Mouse (Mus musculus): Measurements from ENCODE around the gene Pcnx3.

Pcnx3 gene

GRCm38 (mm10) chr19:5680432-5680831, 8.3 kb downstream of the Pcnx3 start:
- no peak for DNase-seq (ENCODE audit: low spot score)

GRCm38 (mm10) chr19:5668372-5668771, 20.3 kb downstream of the Pcnx3 start:
- DNase-seq (ENCODE audit: low spot score) = no peak

DNA sequence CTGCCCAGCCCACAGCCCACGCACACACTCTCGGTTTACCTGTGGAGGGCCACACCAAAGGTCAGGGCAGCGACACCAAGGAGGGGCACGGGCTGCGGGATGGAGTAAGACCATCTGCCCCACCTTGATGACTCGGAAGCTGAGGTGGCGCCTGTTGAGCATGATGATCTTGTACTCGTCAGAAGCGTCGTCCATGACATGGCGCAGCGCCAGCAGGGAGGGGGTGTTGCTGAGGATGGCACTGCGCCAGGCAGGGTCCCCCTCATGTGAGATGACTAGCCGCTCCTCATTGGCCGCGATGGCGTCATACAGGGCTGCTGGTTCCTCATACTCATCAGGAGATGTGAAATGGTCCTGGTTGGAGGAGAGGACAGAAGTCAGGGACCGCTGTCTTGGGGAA, 22.3 kb downstream of the Pcnx3 start:
- DNase-seq (ENCODE audit: low spot score) = no peak

DNA sequence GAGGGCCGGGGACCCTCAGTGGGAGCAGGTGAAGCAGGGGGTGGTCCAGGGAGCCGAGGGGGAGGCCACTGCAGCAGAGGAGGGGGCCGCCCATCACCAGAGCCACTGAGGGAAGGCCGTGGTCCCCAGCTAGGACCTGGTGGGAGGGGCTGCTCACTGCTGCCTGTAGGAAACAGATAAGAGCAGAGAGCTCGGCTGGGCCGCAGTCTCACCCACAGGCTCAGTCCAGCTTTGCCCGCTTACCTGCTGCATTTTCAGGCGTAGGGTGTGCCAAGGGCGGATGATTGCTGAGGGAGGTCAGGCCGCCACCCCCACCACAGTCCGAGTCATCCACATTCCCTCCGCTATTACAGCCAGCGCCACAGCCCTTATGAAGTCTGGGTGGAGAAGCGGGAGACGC, 23.2 kb downstream of the Pcnx3 start:
- DNase-seq (ENCODE audit: low spot score) = no peak

- DNase-seq (ENCODE audit: low spot score) = no peak
These were observed 23.9 kb downstream of the Pcnx3 start for GRCm38 (mm10) chr19:5664669-5665257.

DNA sequence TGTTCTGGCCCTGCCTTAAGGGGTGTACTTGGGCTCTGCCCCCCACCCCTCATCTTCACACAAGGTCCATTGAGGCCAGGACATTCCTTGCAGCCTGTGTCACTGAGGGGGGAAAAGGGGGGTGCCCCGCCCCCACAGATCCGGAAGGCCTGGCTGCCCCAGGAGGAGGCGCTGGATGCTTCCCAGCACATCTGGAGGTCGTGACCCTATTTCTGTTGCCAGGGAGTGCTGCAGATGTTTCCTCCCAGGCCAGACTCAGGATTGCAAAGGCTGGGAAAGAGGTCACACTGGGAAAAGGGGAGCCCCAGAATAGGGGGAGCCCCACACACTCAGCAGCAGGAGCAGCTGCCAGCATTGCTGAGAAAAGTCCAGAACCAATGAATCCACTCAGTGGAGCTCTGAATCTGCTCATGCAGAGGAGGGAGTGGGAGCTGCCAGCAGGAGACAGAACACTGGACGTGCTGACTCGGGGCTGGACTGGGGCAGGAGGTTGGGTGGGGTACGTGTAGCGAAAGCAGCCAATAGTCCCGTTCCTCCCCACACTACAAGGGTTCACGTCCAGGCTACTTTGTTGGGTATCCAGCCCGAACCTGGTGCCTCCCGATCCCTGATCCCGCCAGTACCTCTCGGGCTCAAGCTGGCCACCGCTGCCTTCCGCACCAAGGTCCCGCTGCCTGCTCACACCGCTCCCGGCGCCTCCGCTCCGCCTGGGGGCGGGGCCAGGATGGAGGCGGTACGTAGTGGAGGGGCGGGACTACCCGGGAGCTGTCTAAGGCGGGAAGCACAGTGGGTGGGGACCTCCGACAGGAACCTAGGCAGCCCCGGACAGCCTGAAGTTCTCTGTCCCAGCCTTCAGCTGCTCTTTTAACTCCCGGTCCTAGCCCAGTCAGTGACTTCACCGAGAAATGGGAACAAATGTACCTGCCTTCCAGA, 25.5 kb downstream of the Pcnx3 start, which contains the start of gene Sipa1:
Gene Sipa1, minus strand, starts transcription at position 727 of the 933 bp plus-strand sequence.
- peak; percentile 82 for DNase-seq (ENCODE audit: low spot score)

GRCm38 (mm10) chr19:5662310-5662709, 26.4 kb downstream of the Pcnx3 start:
- no peak for DNase-seq (ENCODE audit: low spot score)

- peak; percentile 54 for DNase-seq (ENCODE audit: low spot score)
These were observed 27.6 kb downstream of the Pcnx3 start for GRCm38 (mm10) chr19:5660942-5661751.

DNA sequence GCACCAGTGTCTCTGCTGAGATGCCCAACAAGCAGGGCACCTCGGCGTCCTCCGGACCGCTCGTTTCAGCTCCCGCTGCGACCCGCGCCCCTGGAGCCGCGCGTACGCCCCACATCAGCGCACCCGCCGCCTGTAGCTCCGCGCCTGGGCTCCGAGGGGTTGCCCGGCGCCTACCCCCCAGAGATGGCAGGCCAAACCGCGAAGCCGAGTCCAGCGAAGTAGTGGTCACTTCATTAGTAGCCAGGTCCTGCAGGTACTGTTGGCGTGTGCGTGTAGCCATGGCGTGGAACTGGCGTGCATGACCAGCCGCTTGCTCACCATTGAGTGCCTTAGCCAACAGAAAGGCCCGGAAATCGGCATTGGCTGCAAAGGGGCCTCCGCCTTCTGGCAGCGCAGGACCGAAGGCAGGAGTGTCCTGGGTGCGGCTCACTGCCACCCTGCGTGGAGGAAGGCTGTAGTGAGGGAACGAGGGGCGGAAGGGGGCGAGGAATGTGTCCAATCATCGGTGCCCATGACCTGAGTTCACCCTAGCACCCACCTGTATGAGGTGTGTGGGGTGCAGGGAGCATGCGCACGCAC, 33.9 kb downstream of the Pcnx3 start:
- no peak for DNase-seq (ENCODE audit: low spot score)

- no peak for DNase-seq (ENCODE audit: low spot score)
These were observed 34.6 kb downstream of the Pcnx3 start for GRCm38 (mm10) chr19:5653969-5654719.

- no peak for DNase-seq (ENCODE audit: low spot score)
These were observed 36.1 kb downstream of the Pcnx3 start for GRCm38 (mm10) chr19:5652570-5652969.

DNA sequence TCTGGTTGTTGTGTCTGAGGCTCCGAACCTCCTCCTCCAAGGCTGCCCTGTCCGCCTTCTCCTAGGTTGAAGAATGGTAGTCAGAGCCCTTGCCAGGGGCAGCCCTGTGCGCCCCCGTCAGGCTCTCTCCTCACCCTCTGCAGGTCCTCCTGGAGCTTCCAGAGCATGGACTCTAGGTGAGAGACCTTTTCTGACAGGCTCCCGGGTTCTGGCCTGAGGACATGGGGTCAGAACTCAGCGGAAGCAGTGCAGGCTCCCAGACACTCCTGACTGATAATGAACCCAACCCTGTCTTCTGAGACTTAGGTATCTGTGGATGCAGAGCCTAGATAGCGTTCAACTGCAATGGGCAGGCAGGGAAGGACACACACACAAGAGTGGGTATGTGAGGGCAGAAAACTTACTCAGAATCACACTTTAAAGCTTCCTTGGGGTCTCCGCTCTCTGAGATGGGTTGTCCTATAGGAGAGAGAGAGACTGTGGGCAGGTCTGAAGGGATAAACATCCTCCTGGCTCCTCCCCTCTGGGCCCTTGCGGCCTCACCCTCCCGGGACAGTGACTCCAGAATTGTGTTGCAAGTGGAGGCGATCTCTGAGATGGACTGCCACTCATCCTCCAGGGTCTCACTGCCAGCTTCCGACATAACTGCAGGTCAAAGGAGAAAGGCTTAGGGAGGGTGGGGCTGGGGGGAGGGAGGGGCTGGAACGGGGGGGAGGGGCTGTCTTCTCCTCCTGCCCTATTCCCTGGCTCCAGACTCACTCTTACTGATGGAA, 37.0 kb downstream of the Pcnx3 start:
- no peak for DNase-seq (ENCODE audit: low spot score)

DNA sequence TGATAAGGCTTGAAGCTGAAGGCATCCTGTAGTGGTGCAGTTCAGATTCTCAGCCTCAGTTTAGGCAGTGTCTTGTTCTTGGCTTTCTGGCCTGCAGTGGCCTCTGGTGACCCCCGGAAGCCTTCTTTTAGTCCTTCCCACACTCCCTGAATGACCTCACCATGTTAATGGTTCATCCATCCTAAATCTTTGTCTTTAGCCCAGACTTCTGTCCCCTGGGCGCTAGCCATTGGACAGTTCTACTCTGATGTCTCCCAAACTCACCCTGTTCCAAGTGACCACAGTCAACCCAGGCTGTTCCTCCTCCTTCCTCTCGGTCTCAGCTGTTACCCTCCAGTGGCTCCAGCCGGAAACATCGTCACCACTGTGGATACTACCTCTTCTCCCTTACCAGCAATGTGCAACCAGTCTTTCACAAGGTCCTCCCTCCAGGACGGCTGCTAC, 39.4 kb downstream of the Pcnx3 start:
- DNase-seq (ENCODE audit: low spot score) = no peak

- DNase-seq (ENCODE audit: low spot score) = peak; percentile 85
These were observed 40.1 kb downstream of the Pcnx3 start for GRCm38 (mm10) chr19:5648401-5649297.

DNA sequence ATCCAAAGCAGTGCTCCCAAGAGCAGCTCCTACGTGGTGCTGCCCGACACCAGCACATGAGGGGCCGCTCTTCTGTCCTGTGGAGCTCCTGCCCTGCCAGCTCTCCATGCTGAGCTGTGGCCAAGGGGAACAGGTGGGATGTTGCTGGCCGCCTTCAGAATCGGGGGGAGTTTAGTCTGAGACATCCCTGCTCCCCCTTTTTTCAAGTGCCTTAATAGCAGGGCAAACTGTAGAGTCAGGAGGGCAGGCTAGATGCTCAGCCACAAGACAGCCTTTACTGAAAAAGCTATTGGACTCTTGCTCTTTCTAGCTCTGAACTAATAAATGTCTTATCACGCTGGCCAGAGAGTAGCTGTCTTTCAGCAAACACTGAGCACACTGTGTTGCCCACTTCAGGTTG, 40.9 kb downstream of the Pcnx3 start:
- DNase-seq (ENCODE audit: low spot score) = no peak

DNA sequence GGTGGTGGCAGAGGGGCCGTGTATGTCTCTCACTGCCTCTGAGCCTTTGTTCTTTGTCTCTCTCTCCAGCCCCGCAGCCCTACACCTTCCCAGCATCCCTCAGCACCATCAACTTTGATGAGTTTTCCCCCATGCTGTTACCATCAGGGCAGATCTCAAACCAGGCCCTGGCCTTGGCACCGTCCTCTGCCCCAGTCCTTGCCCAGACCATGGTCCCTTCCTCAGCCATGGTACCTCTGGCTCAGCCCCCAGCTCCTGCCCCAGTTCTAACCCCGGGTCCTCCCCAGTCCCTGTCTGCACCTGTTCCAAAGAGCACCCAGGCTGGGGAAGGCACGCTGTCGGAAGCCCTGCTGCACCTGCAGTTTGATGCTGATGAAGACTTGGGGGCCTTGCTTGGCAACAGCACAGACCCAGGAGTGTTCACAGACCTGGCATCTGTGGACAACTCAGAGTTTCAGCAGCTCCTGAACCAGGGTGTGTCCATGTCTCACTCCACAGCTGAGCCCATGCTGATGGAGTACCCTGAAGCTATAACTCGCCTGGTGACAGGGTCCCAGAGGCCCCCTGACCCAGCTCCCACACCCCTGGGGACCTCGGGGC, 41.9 kb downstream of the Pcnx3 start:
- DNase-seq (ENCODE audit: low spot score) = no peak

DNA sequence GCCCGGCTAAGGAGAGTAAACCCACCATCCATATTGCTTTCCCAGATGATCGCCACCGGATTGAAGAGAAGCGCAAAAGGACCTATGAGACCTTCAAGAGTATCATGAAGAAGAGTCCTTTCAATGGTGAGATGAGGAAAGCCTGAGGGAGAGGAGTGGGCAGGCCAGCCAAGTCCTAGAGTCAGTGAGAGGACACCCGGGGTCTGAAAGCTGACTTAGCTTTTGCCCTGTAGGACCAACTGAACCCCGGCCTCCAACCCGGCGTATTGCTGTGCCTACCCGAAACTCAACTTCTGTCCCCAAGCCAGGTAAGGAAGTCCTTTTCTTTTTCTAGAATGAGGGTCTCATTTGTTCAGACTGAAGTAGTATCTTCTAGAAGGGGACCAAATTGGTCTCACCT, 43.4 kb downstream of the Pcnx3 start:
- DNase-seq (ENCODE audit: low spot score) = no peak

DNA sequence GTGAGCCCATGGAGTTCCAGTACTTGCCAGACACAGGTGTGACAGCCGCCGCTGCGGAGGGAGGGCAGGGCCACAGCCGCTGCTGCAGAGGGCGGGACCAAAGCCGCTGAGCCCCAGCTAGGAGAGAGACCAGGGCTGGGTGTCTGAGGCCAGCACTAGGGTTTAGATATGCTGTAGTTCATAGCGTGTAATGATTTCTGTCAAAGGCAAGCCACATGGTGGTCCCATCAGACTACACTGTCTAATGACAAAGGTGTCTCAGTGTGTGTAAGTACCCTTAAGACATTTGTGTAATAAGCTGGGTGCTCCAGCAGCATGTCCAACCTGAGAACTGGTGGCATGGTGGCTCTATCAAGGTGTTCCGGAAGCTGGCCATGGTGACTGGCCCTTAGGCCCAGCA, 47.1 kb downstream of the Pcnx3 start:
- DNase-seq (ENCODE audit: low spot score) = no peak

DNA sequence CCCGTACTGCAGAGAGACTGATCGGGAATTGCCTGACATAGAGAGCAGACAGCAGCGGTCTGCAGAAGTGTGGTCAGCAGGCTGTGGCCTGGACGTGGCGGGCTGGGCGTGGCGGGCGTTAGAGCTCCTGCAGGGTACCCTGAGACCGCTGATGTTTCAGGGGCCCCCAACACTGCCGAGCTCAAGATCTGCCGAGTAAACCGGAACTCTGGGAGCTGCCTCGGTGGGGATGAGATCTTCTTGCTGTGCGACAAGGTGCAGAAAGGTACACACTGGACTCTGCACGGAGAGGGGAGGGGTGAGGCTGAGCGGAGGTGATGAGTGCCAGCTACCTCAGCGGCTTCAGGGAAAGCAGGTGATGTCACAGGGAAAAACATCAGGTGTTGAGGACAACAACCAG, 47.7 kb downstream of the Pcnx3 start:
- DNase-seq (ENCODE audit: low spot score) = no peak
